ENCODE assay signal across 11 mouse cellular contexts in genomic region chr8:125641808-125642207, GRCm38 (mm10). TPM values are rescaled to one million over a fixed set of nuclear protein-coding genes. Genes with fewer than 3 reads are reported as not detected.
DNase-seq lines count a peak whose midpoint lies in the region; ATAC-seq and TF ChIP-seq lines count a peak whose summit lies in the region.
"Had no signal": no experiment of that assay in that cellular context is flagged by ENCODE, and none has a peak within 500 bp of the region (broad histone marks: within the 10 kb centered on the region; RNA-seq: fewer than 3 reads in every experiment).

No protein-coding gene starts in this region.

- peak; percentile 46 for DNase-seq in hindbrain, embryonic 14.5 days (ENCODE audit: low spot score)
- DNase-seq in hindbrain, embryonic 10.5 days (ENCODE audit: low spot score): no peak
- peak; percentile 55 for DNase-seq in testis, postnatal 10 days (ENCODE audit: low spot score)
- no peak for DNase-seq in testis, postnatal 14 days (ENCODE audit: low spot score)
- DNase-seq in forebrain, postnatal 0 days: peak; percentile 24
- no peak for DNase-seq in embryo, embryonic 10 days (ENCODE audit: low spot score)
- no peak for DNase-seq in thymus, postnatal 36 days
- no peak for DNase-seq in lung, postnatal 14 days
- DNase-seq: heart, adult 2 months; kidney, postnatal 4 days had no signal

- H3K36me3 ChIP-seq in hindbrain, embryonic 14.5 days (replicated peaks; ENCODE audit: control insufficient read depth, insufficient read depth): no peaks in the 10 kb centered on the region
- H3K36me3 ChIP-seq in hindbrain, embryonic 10.5 days: no peaks in the 10 kb centered on the region
- no peaks in the 10 kb centered on the region for H3K36me3 ChIP-seq in forebrain, postnatal 0 days (ENCODE audit: insufficient read depth)

- no peaks in the 10 kb centered on the region for H3K9me3 ChIP-seq in hindbrain, embryonic 14.5 days (ENCODE audit: control insufficient read depth, low read length)
- no peaks in the 10 kb centered on the region for H3K9me3 ChIP-seq in hindbrain, embryonic 10.5 days
- H3K9me3 ChIP-seq in forebrain, postnatal 0 days (ENCODE audit: low read length): no peaks in the 10 kb centered on the region

- H3K27me3 ChIP-seq in hindbrain, embryonic 14.5 days (ENCODE audit: control insufficient read depth, insufficient read depth, low read length): no peaks in the 10 kb centered on the region
- no peaks in the 10 kb centered on the region for H3K27me3 ChIP-seq in hindbrain, embryonic 10.5 days (ENCODE audit: insufficient read depth, poor library complexity, severe bottlenecking)
- H3K27me3 ChIP-seq in forebrain, postnatal 0 days (ENCODE audit: insufficient read depth, low read length): no peaks in the 10 kb centered on the region

- WGBS in hindbrain, embryonic 14.5 days: 57% methylated on average over 6 of the region's 6 CpGs
- 77% methylated on average over 6 of the region's 6 CpGs for WGBS in hindbrain, embryonic 10.5 days
- WGBS in forebrain, postnatal 0 days: 39% methylated on average over 6 of the region's 6 CpGs

- no peaks in the 10 kb centered on the region; the same call in 1 of the 2 replicates for H3K4me1 ChIP-seq in hindbrain, embryonic 14.5 days (replicated peaks; ENCODE audit: control insufficient read depth, insufficient read depth, low read length)
- peaks cover 6% of the 10 kb centered on the region; the same call in 1 of the 2 replicates for H3K4me1 ChIP-seq in hindbrain, embryonic 10.5 days (replicated peaks)
- no peaks in the 10 kb centered on the region for H3K4me1 ChIP-seq in forebrain, postnatal 0 days (ENCODE audit: insufficient read depth)

- TF ChIP-seq CTCF in forebrain, postnatal 0 days (IDR thresholded peaks at IDR 0.05; ENCODE audit: low read depth): no peak

- no peak overlapping the region for H3K4me3 ChIP-seq in hindbrain, embryonic 14.5 days (replicated peaks; ENCODE audit: low read length)
- H3K4me3 ChIP-seq in hindbrain, embryonic 10.5 days: no peak overlapping the region
- no peak overlapping the region for H3K4me3 ChIP-seq in forebrain, postnatal 0 days (ENCODE audit: low read depth, low read length)
- H3K4me3 ChIP-seq: heart, adult 2 months had no signal

- peak; percentile 64; the same call in 1 of the 2 replicates for ATAC-seq in hindbrain, embryonic 14.5 days (ENCODE audit: low FRiP score)
- ATAC-seq in forebrain, postnatal 0 days: no peak

- no peak overlapping the region for H3K9ac ChIP-seq in hindbrain, embryonic 14.5 days
- H3K9ac ChIP-seq in forebrain, postnatal 0 days: no peak overlapping the region

- H3K27ac ChIP-seq in hindbrain, embryonic 14.5 days: no peak overlapping the region
- H3K27ac ChIP-seq in hindbrain, embryonic 10.5 days: no peak overlapping the region
- H3K27ac ChIP-seq in forebrain, postnatal 0 days (ENCODE audit: low read depth, low read length): no peak overlapping the region
- H3K27ac ChIP-seq: heart, adult 2 months; macrophage had no signal

- no peak overlapping the region for H3K4me2 ChIP-seq in hindbrain, embryonic 14.5 days (replicated peaks)
- no peak overlapping the region for H3K4me2 ChIP-seq in forebrain, postnatal 0 days (ENCODE audit: low read depth)

RNA-seq across cellular contexts. Expression of gene Map10, which starts 27.8 kb away (rescaled TPM):
- 8.7 and 10.2 TPM in 2 replicates for polyA plus RNA-seq in hindbrain, embryonic 14.5 days (2014; fragmentation: Nextera tagmentation; extraction: Ambion mirVana)
- polyA plus RNA-seq in hindbrain, embryonic 10.5 days (2016; fragmentation: Nextera tagmentation; extraction: Ambion mirVana): 6.0 and 8.0 TPM in 2 replicates
- total RNA-seq in forebrain, postnatal 0 days (2014; rRNA removed): 11.5 and 13.5 TPM in 2 replicates
- polyA plus RNA-seq in forebrain, postnatal 0 days (2015; fragmentation: Nextera tagmentation; extraction: Ambion mirVana): 7.3 and 7.6 TPM in 2 replicates

Comparison
In these comparisons a context has a peak if more than half of its experiments do, and no peak if none do; other contexts are left out.
1. DNase-seq: peak in hindbrain, embryonic 14.5 days (single experiment), testis, postnatal 10 days (single experiment) and forebrain, postnatal 0 days (single experiment); none in hindbrain, embryonic 10.5 days (single experiment), testis, postnatal 14 days (single experiment), embryo, embryonic 10 days (single experiment), thymus, postnatal 36 days (0 of 2) and lung, postnatal 14 days (single experiment).